Mouse (Mus musculus) spleen, adult 2 months (tissue): Measurements from ENCODE around the gene Gpbp1.

Experiments used
- CTCF ChIP-seq: fragments of 200-500 bp; IDR thresholded peaks from 2 replicates; pipeline ENCODE4 v1.5.1; 2011; ENCODE audit warnings: mild to moderate bottlenecking, inconsistent platforms; ENCODE audit not compliant: insufficient read depth, insufficient read length, insufficient replicate concordance; ENCODE audit errors: extremely low read depth
- POLR2A ChIP-seq: fragments of 200-500 bp; IDR thresholded peaks from 2 replicates; pipeline ENCODE4 v1.6.1; 2011; ENCODE audit warnings: low read depth, low read length, inconsistent platforms

DNA sequence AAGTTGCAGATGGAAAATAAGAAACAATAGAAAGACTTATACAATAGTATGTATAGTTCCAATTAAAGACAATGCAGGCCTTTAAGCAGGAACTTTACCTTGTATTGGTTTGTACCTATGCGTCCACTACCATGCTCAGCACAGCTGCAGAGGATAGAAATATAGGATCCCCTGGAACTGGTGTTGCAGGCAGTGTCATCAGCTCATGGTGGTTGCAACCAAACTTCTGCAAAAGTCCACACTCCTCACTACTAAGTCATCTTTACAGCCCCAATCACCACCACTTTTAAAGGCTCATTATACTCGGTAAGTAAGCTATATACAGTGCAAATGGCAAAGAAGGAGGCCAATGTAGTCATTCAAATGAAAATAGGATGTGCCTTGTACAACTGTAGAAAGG, 12.2 kb downstream of the Gpbp1 start:
- TF ChIP-seq CTCF (no peak), POLR2A (no peak)
